Mouse (Mus musculus): Measurements from ENCODE around the gene Gm49450. TPM values are rescaled to one million over a fixed set of nuclear protein-coding genes. Genes with fewer than 3 reads are reported as not detected.

The Gm49450 gene
- 136 and 183 TPM in 2 replicates for polyA plus RNA-seq (2012; rRNA removed)

- TF ChIP-seq CTCF (IDR thresholded peaks at IDR 0.05; ENCODE audit: borderline replicate concordance, extremely low read depth, insufficient read depth, insufficient read length) (no peak), POLR2A (IDR thresholded peaks at IDR 0.05; ENCODE audit: borderline replicate concordance, extremely low read depth, insufficient read depth, insufficient read length, poor library complexity, severe bottlenecking) (peak; percentile 96; the same call in 1 of the 2 replicates)
- DNase-seq (ENCODE audit: low read depth) = peak; percentile 100
Observed at GRCm38 (mm10) chr15:98953401-98954356, at the start of gene Gm49450, which contains the start of gene Tuba1a. TSS of gene Gm49450 (minus strand) at chr15:98953551. TSS of gene Tuba1a (minus strand) at chr15:98953703.

DNA sequence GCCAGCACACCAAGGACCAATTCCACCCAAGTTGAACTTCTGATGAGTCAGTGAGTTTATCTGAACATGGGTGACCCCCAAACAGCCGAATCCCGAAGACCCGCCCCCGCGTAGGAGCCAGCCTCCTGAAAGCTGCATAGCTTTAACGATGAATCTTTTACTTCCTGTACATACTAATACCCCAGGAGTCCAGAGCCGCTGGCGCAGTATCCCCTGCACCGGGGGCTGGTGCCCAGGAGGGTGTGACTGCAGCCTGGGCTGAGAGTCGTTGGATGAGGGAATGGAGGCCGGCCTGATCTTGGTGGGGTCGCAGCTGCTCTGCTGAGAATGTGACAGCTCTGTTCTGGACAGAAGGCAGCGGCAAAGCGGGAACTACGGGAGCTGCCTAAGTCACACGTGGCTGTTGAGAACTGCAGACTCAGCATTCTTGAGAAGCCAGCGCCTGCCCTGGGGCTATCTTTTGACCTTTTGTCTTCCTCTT is 48.1 kb upstream of the Gm49450 start:
- no peak for DNase-seq (ENCODE audit: low read depth)
- no peak for TF ChIP-seq POLR2A (IDR thresholded peaks at IDR 0.05; ENCODE audit: borderline replicate concordance, extremely low read depth, insufficient read depth, insufficient read length, poor library complexity, severe bottlenecking)
- TF ChIP-seq CTCF (IDR thresholded peaks at IDR 0.05; ENCODE audit: borderline replicate concordance, extremely low read depth, insufficient read depth, insufficient read length) = no peak

DNA sequence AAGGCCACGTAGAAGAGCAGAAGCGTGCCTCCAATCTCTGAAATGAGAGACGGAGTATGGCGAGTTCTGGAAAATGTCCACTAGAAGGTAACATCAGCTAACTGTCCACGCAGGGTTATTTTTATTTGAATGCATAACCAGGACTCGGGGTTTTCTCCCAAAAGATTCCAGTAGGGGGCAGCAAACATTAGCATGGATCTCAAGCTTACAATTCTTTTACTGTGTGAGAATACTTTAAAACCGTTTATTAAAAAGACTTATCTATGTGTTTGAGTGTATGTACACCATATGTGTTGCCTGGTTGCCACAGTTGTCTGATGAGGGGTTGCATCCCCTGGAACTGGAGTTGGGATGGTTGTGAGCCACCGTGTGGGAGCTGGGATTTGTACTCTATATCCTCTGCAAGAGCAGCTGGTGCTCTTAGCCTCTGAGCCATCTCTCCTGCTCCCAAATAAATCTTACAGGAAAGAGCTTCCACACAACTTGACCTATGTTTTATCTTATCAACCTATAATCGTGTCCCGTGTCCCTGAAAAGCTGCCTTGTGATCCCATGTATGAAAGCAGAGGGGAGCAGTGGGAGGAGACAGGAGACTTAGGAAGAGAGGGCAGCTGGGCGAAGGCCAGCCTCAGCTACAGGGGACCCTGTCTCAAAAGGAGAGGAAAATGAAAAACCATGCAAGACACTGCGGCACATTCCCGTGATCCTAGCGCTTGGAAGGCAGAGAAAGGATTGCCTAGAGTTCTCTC is 47.4 kb upstream of the Gm49450 start:
- no peak for TF ChIP-seq POLR2A (IDR thresholded peaks at IDR 0.05; ENCODE audit: borderline replicate concordance, extremely low read depth, insufficient read depth, insufficient read length, poor library complexity, severe bottlenecking)
- peak; percentile 48; the same call in 1 of the 2 replicates for TF ChIP-seq CTCF (IDR thresholded peaks at IDR 0.05; ENCODE audit: borderline replicate concordance, extremely low read depth, insufficient read depth, insufficient read length)
- DNase-seq (ENCODE audit: low read depth) = peak; percentile 78

DNA sequence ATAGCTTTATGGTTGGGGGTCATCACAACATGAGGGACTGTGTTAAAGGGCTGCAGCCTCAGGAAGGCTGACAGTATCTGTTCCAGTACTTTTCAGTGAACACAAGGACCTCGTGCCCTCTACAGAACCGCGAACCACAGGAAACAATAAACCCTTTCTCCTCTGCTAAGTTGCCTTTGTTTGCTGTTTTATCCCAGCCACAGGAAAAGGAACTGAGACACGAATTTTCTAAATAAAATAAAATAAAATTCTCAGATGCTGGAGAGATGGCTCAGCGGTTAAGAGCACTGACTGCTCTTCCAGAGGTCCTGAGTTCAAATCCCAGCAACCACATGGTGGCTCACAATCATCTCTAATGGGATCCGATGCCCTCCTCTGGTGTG is 45.4 kb upstream of the Gm49450 start:
- TF ChIP-seq POLR2A (IDR thresholded peaks at IDR 0.05; ENCODE audit: borderline replicate concordance, extremely low read depth, insufficient read depth, insufficient read length, poor library complexity, severe bottlenecking) (no peak), CTCF (IDR thresholded peaks at IDR 0.05; ENCODE audit: borderline replicate concordance, extremely low read depth, insufficient read depth, insufficient read length) (no peak)
- no peak for DNase-seq (ENCODE audit: low read depth)

GRCm38 (mm10) chr15:98997938-98998774 is 44.8 kb upstream of the Gm49450 start:
- DNase-seq (ENCODE audit: low read depth) = no peak
- no peak for TF ChIP-seq POLR2A (IDR thresholded peaks at IDR 0.05; ENCODE audit: borderline replicate concordance, extremely low read depth, insufficient read depth, insufficient read length, poor library complexity, severe bottlenecking)
- no peak for TF ChIP-seq CTCF (IDR thresholded peaks at IDR 0.05; ENCODE audit: borderline replicate concordance, extremely low read depth, insufficient read depth, insufficient read length)

DNA sequence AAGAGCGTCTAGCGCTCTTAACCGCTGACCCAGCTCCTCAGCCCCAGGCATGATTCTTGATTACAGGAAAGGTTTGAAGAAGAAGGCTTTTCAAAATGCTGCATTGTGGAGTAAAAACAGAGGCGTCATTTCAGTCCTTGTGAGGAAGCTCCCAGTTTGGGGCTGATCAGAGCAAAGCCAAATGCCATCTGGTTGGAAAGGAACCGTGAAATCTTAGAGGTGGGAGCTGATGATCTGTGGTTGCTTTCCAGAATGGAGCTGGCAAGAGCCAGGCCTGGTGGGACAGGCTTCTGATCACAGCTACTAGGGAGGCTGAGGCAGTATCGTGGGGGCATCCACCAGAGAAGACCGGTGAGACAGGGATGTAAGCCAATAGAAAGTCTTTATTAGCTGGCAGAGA is 43.5 kb upstream of the Gm49450 start:
- TF ChIP-seq POLR2A (IDR thresholded peaks at IDR 0.05; ENCODE audit: borderline replicate concordance, extremely low read depth, insufficient read depth, insufficient read length, poor library complexity, severe bottlenecking) (no peak), CTCF (IDR thresholded peaks at IDR 0.05; ENCODE audit: borderline replicate concordance, extremely low read depth, insufficient read depth, insufficient read length) (no peak)
- DNase-seq (ENCODE audit: low read depth) = no peak

DNA sequence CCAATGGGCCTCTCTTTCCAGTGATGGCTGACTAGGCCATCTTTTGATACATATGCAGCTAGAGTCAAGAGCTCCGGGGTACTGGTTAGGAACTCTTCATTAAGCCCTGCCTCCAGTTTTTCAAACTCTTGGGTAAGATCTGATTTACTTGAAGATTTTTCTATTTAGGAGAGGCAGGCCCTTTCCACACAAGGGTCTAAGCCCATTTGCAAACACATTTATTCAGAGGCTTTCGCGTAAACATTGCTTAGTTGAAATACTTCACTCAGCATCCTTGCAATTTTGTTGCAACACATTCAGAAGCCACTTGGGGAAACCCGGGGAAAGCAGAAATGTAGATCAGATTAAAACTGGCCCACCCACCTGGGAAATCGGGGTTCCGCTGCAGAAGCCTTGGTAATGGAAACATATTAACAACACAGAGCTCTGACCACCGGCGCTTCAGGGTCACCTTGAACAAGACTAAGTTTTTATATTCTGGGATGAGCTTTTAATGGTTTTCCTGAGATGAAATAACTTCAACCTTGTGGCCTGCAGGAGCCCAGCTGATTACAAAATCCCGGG is 41.7 kb upstream of the Gm49450 start:
- TF ChIP-seq CTCF (IDR thresholded peaks at IDR 0.05; ENCODE audit: borderline replicate concordance, extremely low read depth, insufficient read depth, insufficient read length) (no peak), POLR2A (IDR thresholded peaks at IDR 0.05; ENCODE audit: borderline replicate concordance, extremely low read depth, insufficient read depth, insufficient read length, poor library complexity, severe bottlenecking) (no peak)
- no peak for DNase-seq (ENCODE audit: low read depth)

GRCm38 (mm10) chr15:98993865-98994264 is 40.5 kb upstream of the Gm49450 start:
- TF ChIP-seq POLR2A (IDR thresholded peaks at IDR 0.05; ENCODE audit: borderline replicate concordance, extremely low read depth, insufficient read depth, insufficient read length, poor library complexity, severe bottlenecking) = no peak
- TF ChIP-seq CTCF (IDR thresholded peaks at IDR 0.05; ENCODE audit: borderline replicate concordance, extremely low read depth, insufficient read depth, insufficient read length) = peak; percentile 92

GRCm38 (mm10) chr15:98993093-98993793 is 39.9 kb upstream of the Gm49450 start:
- TF ChIP-seq CTCF (IDR thresholded peaks at IDR 0.05; ENCODE audit: borderline replicate concordance, extremely low read depth, insufficient read depth, insufficient read length) (peak; percentile 99), POLR2A (IDR thresholded peaks at IDR 0.05; ENCODE audit: borderline replicate concordance, extremely low read depth, insufficient read depth, insufficient read length, poor library complexity, severe bottlenecking) (no peak)

More at GRCm38 (mm10) chr15:98993865-98994264, 40.5 kb upstream of the Gm49450 start:
- DNase-seq (ENCODE audit: low read depth) = peak; percentile 98

More at GRCm38 (mm10) chr15:98993093-98993793, 39.9 kb upstream of the Gm49450 start:
- peak; percentile 96 for DNase-seq (ENCODE audit: low read depth)

Measured in brain, embryonic 14.5 days (tissue).